Mouse (Mus musculus) CD4-positive helper T cell, adult 2 months (primary cell): ENCODE results near the gene Oxsr1.
A peak's percentile ranks its signal among the peaks of the same experiment; 100 is the strongest.
"Not testable (repeated sequence)": the region's sequence is repeated elsewhere in the genome, so short reads cannot be mapped to it uniquely, and the experiment has no call there.

Experiments used
- DNase-seq: peaks from one replicate; pipeline ENCODE4 v3.0.0-alpha.2; 2012; ENCODE audit warnings: low read depth, missing footprints, low spot score

The Oxsr1 gene

DNA sequence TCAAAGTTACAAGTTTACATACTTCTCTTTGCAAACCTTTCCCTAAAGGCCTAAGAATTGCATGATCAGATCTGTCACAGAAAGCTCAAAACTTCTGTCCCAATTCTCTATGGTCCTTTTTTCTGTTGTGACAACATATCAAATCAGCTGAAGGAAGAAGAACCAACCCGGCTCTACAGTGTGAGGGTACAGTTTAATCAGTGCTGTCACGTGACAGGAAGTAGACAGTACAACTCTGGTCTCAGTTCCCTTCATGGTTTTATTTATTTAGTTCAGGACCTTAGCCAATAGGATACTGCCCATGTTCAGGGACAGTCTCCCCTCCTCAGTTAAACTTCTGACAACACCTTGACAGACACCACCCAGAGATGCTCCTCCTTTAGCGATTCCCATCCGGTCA lies 102.0 kb downstream of the Oxsr1 start:
- no peak for DNase-seq

DNA sequence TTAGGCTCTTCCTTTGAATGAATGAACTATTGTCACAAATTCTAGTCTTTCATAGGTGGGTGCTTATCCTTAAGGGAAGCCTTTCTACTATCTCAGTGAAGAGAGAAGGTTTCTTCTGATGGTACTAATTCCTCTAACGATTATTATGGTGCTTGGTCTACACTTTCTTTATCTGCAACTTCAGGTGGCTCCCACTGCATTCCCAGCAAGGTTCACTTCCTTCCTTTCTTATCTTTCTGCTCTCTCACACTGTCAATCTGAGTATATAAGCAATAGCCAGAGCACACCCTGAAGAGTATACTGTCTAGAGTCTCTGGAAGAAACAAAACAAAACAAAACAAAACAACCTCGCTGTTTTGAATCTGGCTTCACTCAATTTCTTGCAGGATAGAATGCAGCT lies 102.6 kb downstream of the Oxsr1 start:
- DNase-seq = no peak

DNA sequence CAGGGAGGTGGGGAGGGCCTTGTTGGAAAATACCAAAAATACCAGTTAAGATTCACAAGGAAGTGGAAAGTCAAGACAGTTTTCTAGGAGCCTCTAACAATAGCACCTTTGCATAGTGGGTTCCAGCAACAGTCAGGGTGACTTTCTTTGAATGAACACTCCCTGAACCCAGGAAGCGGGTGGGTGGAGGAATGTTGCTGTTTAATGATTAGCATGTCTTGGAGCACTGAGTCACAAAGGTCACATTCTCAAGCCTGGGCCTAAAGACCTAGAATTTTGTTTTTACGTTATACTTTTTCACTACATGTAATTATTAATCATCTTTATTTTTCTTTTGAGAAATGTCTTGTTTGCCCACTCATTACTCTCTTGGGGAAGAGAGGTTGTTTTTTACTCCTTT lies 106.9 kb downstream of the Oxsr1 start:
- DNase-seq = not testable (repeated sequence)

- DNase-seq = no peak
Observed at GRCm38 (mm10) chr9:119214601-119215000, 107.6 kb downstream of the Oxsr1 start.

DNA sequence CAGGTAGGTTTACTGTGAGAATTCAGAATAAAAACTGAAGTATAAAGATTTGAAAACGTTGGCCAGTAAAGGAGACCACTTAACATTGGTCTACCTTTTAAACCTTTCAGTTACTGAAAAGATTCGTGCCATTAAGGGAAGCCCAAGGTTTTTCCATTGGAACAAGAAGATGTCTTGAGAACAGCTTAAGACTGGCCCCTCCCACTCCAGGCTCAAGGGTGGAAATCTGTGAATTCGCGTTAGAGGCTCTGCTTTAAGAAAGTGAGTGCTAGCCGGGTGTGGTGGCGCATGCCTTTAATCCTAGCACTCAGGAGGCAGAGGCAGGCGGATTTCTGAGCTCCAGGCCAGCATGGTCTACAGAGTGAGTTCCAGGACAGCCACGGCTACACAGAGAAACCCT lies 109.2 kb downstream of the Oxsr1 start:
- no peak for DNase-seq

DNA sequence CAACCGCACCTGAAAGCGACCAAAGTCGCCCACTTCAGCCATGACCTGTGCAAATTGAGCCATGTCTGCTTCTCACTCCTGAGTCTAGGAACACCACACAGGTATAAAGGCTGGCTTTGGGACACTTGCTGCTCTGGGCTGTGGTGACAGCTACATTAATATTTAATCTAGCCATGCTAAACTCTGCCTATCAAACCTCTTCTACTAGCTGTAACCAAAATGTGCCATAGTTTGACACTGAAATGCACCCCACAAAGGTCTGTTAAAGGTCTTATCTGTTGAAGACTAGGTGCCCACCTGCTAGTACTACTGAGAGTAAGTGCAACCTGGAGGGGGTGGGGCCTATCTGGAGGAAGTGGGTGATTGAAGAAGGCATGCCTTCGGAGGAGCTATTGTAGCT lies 113.2 kb downstream of the Oxsr1 start, which contains the start of gene Slc22a13:
Gene Slc22a13, minus strand, starts transcription at position 101 of the 400 bp plus-strand sequence.
- no peak for DNase-seq

DNA sequence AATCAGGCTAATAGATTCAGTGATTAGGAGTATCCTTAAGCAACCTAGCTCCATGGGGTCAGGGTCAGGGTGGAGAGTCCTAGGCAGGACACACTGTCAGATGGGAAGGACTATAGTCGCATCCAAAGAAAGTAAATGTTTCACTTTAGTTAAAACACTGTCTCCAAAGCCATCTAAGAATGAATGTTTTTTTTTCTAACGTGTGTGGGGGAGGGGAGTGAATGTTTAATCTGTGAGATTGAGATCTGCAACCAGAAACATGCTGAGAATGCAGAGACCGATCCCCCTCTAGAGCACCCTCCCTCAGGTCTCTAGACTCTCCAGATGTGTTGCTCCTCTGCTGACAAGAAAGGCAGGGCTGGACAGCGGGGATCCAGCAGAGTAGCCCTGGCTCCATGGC lies 115.1 kb downstream of the Oxsr1 start:
- DNase-seq = no peak

DNA sequence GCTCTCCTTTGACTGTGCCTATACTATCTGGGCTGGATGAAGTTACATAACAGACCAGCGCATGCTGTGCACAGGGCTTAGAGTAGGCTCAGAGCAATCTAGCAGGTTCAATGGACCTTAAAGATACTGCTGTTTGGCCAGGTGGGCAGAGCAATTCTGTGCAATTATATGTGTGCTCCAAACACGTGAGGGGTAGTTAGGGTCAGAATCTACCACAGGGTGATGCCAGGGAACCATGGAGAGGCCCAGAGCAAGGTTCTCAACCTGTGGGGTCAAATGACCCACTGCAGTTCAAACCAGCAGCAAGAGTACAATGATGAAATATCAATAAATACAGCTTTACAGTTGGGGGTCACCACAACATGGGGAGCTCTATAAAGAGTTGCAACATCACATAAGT lies 115.6 kb downstream of the Oxsr1 start:
- DNase-seq = no peak

DNA sequence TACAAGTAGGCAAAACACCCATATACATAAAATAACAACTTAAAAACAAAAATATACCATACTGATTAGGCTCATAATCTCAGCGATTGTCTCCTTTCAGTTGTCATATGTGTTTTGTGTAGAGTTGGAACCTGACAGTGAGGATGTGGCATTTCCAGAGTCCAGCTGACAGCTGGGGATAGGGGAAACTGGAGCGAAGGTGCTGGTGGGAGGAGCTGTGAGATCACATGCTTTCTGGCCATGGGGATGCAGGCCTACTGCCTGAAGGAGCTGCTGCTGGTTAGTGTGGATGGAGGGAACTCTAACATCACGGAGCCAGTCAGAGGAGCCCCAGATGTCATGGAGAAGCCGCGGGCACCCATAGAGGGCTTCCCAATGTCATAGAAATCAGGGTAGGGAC lies 116.5 kb downstream of the Oxsr1 start:
- DNase-seq = no peak

- no peak for DNase-seq
Observed at GRCm38 (mm10) chr9:119203617-119204016, 118.6 kb downstream of the Oxsr1 start.

DNA sequence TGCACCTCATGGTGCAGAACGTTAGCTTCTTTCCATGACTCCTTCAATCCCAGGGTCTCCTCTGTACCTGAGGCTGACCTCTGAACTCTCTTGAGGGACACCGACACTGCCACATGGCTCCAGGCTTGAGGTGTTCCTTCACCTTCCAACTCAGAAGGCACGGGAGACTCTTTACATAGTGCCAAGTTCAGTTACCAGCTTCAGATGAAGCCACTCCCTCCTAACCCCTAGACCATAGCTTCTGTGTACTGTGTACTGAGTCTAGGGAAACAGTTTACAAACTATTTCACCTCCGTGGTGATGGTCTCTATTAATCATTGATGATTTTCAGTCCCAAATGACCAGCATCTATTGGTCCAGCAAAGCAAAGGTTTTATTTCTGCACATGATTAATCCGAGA lies 120.6 kb downstream of the Oxsr1 start:
- DNase-seq = no peak

GRCm38 (mm10) chr9:119199151-119199861 lies 122.9 kb downstream of the Oxsr1 start:
- DNase-seq = no peak

GRCm38 (mm10) chr9:119192202-119192990 lies 129.8 kb downstream of the Oxsr1 start:
- DNase-seq = peak; percentile 20
